Mouse (Mus musculus): ENCODE results near the gene Vmn1r137. TPM values are rescaled to one million over a fixed set of nuclear protein-coding genes. Genes with fewer than 3 reads are reported as not detected.
"Not testable (repeated sequence)": the region's sequence is repeated elsewhere in the genome, so short reads cannot be mapped to it uniquely, and the experiment has no call there.

Vmn1r137 gene
- total RNA-seq (2022), result not detected

GRCm38 (mm10) chr7:21994287-21994686 is at the start of gene Vmn1r137:
TSS of gene Vmn1r137 (plus strand) at chr7:21994587.
- not testable (repeated sequence) for DNase-seq

GRCm38 (mm10) chr7:22028797-22029196 is 34.4 kb downstream of the Vmn1r137 start, which contains the start of gene Vmn1r138:
TSS of gene Vmn1r138 (minus strand) at chr7:22028897.
- not testable (repeated sequence) for DNase-seq

Other genes starting within 250 kb of the Vmn1r137 start
- gene Gm4175, start 233.1 kb upstream of the Vmn1r137 start, total RNA-seq (2022), result not detected
- gene Gm4177, start 197.9 kb upstream of the Vmn1r137 start, total RNA-seq (2022), result not detected
- not detected for gene Vmn1r135, start 162.2 kb upstream of the Vmn1r137 start, total RNA-seq (2022)
- gene Gm5725, start 150.3 kb upstream of the Vmn1r137 start, total RNA-seq (2022), result not detected
- not detected for gene Gm5891, start 73.3 kb upstream of the Vmn1r137 start, total RNA-seq (2022)
- not detected for gene Vmn1r138, start 34.3 kb downstream of the Vmn1r137 start, total RNA-seq (2022)
- gene Gm6176, start 61.7 kb downstream of the Vmn1r137 start, total RNA-seq (2022), result not detected
- gene Vmn1r139, start 74.5 kb downstream of the Vmn1r137 start, total RNA-seq (2022), result not detected
- not detected for gene Gm16451, start 123.7 kb downstream of the Vmn1r137 start, total RNA-seq (2022)
- not detected for gene Gm10666, start 140.2 kb downstream of the Vmn1r137 start, total RNA-seq (2022)
- gene Vmn1r142, start 169.4 kb downstream of the Vmn1r137 start, total RNA-seq (2022), result not detected
- not detected for gene Vmn1r143, start 194.8 kb downstream of the Vmn1r137 start, total RNA-seq (2022)
- gene Gm8653, start 206.7 kb downstream of the Vmn1r137 start, total RNA-seq (2022), result not detected
- not detected for gene Gm8453, start 234.9 kb downstream of the Vmn1r137 start, total RNA-seq (2022)